ENCODE assay signal across 15 mouse cellular contexts in the genomic region with DNA sequence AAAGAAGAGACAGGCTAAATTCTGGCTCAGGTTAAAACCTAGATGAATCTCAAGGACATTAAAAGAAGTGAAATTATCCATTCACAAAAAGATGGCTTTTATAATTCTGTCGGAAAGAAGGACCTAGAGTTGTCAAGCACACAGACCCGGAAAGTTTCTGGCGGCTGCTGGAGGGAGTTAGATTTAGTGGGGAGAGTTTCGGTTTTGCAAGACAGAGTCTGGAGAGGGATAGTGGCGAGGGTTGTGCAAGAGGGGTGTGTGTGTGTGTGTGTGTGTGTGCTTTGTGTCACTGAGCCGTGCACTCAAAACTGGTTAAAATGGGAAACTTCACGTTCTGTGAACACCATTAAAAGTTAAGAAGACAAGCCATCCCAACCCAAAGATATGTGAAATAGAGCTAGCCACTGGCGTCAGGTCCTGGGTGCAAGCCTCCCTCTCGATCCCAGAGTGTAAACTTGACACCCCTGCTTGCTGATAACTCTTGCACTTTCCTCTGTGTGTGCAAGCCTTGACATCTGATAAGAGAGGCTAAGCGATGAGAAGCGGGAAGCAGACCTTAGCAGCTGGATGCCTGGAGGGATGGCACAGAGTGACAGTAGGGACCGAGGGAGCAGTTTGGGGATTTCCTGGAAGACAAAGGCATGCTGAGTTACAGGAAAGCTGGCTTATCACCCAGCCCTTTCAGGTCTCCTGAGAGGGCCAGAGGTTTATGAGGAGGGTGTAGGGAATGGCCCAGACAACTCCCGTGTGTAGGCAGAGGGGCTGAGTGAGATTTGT. TPM values are rescaled to one million over a fixed set of nuclear protein-coding genes. Genes with fewer than 3 reads are reported as not detected.
DNase-seq lines count a peak whose midpoint lies in the region; ATAC-seq and TF ChIP-seq lines count a peak whose summit lies in the region.
"Had no signal": no experiment of that assay in that cellular context is flagged by ENCODE, and none has a peak within 500 bp of the region (broad histone marks: within the 10 kb centered on the region; RNA-seq: fewer than 3 reads in every experiment).

No protein-coding gene starts in this region.

- no peaks in the 10 kb centered on the region for H3K27me3 ChIP-seq in lung, embryonic 14.5 days (ENCODE audit: insufficient read depth, low read length)
- H3K27me3 ChIP-seq: forebrain, embryonic 15.5 days; hindbrain, embryonic 12.5 days had no signal

- DNase-seq in adrenal gland, postnatal 10 days = peak; percentile 43
- DNase-seq in adrenal gland, postnatal 25 days = no peak
- DNase-seq in lung, adult 18-20 months = peak; percentile 40 to 69
- DNase-seq in lung, adult 2 months = no peak
- DNase-seq in lung, embryonic 14.5 days = no peak
- DNase-seq in cerebellum, postnatal 25 days = no peak
- no peak for DNase-seq in layer of hippocampus, postnatal 14 days (ENCODE audit: low spot score in 2 of 2)
- no peak for DNase-seq in left cerebral cortex, adult 11 months (ENCODE audit: low spot score)
- DNase-seq: adrenal gland, adult 2 months; cerebellum, adult 11 months; embryo, embryonic 11 days had no signal

- TF ChIP-seq CTCF in lung, adult 2 months (IDR thresholded peaks at IDR 0.05; ENCODE audit: insufficient read depth, low read length) = no peak
- no peak for TF ChIP-seq CTCF in lung, embryonic 14.5 days (IDR thresholded peaks at IDR 0.05; ENCODE audit: low read depth)

- 0 out of 2 replicates have a peak overlapping the region, but pooled peaks have one; percentile 8 for H3K27ac ChIP-seq in lung, embryonic 14.5 days (ENCODE audit: low read depth)
- H3K27ac ChIP-seq: forebrain, embryonic 15.5 days; hindbrain, embryonic 12.5 days had no signal

- H3K4me3 ChIP-seq in lung, adult 2 months (replicated peaks; ENCODE audit: extremely low read depth, low read depth, low read length) = no peak overlapping the region
- H3K4me3 ChIP-seq in lung, embryonic 14.5 days (ENCODE audit: low read depth, low read length) = no peak overlapping the region
- H3K4me3 ChIP-seq: forebrain, embryonic 15.5 days; hindbrain, embryonic 12.5 days had no signal

- no peak for TF ChIP-seq POLR2A in lung, adult 2 months (IDR thresholded peaks at IDR 0.05; ENCODE audit: borderline replicate concordance, extremely low read depth, low read depth, low read length)

- no peaks in the 10 kb centered on the region for H3K36me3 ChIP-seq in lung, embryonic 14.5 days (ENCODE audit: insufficient read depth)
- H3K36me3 ChIP-seq: forebrain, embryonic 15.5 days; hindbrain, embryonic 12.5 days had no signal

- 38% methylated on average over 13 of the region's 13 CpGs for WGBS in lung, adult 2 months
- 30% methylated on average over 13 of the region's 13 CpGs for WGBS in lung, embryonic 14.5 days

- H3K4me1 ChIP-seq in lung, adult 2 months (ENCODE audit: control insufficient read depth, insufficient read depth, low read length) = 0 out of 2 replicates have a peak, but pooled peaks cover 2% of the 10 kb centered on the region
- peaks cover under 1% of the 10 kb centered on the region; the same call in 1 of the 2 replicates for H3K4me1 ChIP-seq in lung, embryonic 14.5 days (ENCODE audit: insufficient read depth)
- H3K4me1 ChIP-seq: forebrain, embryonic 15.5 days had no signal

- H3K9me3 ChIP-seq in lung, embryonic 14.5 days (ENCODE audit: low read depth, low read length) = no peaks in the 10 kb centered on the region
- H3K9me3 ChIP-seq: forebrain, embryonic 15.5 days; hindbrain, embryonic 12.5 days had no signal

- ATAC-seq in lung, embryonic 14.5 days (ENCODE audit: insufficient read depth) = no peak
- ATAC-seq: forebrain, embryonic 15.5 days had no signal

- H3K4me2 ChIP-seq in lung, embryonic 14.5 days = no peak overlapping the region
- H3K4me2 ChIP-seq: forebrain, embryonic 15.5 days; hindbrain, embryonic 12.5 days had no signal

- no peak overlapping the region for H3K9ac ChIP-seq in lung, embryonic 14.5 days
- H3K9ac ChIP-seq: forebrain, embryonic 15.5 days; hindbrain, embryonic 12.5 days had no signal

RNA-seq across cellular contexts. Expression of a gene that starts 8.9 kb away (rescaled TPM):
- not detected for total RNA-seq in adrenal gland, postnatal 10 days (2021)
- total RNA-seq in adrenal gland, postnatal 25 days (2021) = not detected in 2 replicates
- not detected in 2 replicates for polyA plus RNA-seq in lung, adult 2 months (2012; rRNA removed)
- polyA plus RNA-seq in lung, embryonic 14.5 days (2014; fragmentation: Nextera tagmentation; extraction: Ambion mirVana) = not detected in 2 replicates
- total RNA-seq in layer of hippocampus, postnatal 14 days (2021) = not detected
- total RNA-seq: adrenal gland, adult 2 months; ES-E14 had no signal
- polyA plus RNA-seq: adrenal gland, adult 2 months; forebrain, embryonic 15.5 days; hindbrain, embryonic 12.5 days; small intestine, adult 2 months had no signal

RNA-seq across cellular contexts. Expression of a gene that starts 55.9 kb away (rescaled TPM):
- 10 to 100 TPM; 44.9 to 56.8 TPM for total RNA-seq in adrenal gland, postnatal 10 days (2021)
- total RNA-seq in adrenal gland, postnatal 25 days (2021) = 51.6 TPM in 2 replicates
- 163 and 173 TPM in 2 replicates for polyA plus RNA-seq in lung, adult 2 months (2012; rRNA removed)
- 29.7 and 31.3 TPM in 2 replicates for polyA plus RNA-seq in lung, embryonic 14.5 days (2014; fragmentation: Nextera tagmentation; extraction: Ambion mirVana)
- total RNA-seq in layer of hippocampus, postnatal 14 days (2021) = 100 to 1,000 TPM; 219 to 224 TPM

RNA-seq across cellular contexts. Expression of a gene that starts 56.4 kb away (rescaled TPM):
- 100 to 1,000 TPM; 131 to 137 TPM for total RNA-seq in adrenal gland, postnatal 10 days (2021)
- 101 and 124 TPM in 2 replicates for total RNA-seq in adrenal gland, postnatal 25 days (2021)
- polyA plus RNA-seq in lung, adult 2 months (2012; rRNA removed) = 131 and 171 TPM in 2 replicates
- 162 and 168 TPM in 2 replicates for polyA plus RNA-seq in lung, embryonic 14.5 days (2014; fragmentation: Nextera tagmentation; extraction: Ambion mirVana)
- total RNA-seq in layer of hippocampus, postnatal 14 days (2021) = 10 to 100 TPM; 36.4 to 43.5 TPM

Comparison
In these comparisons a context has a peak if more than half of its experiments do, and no peak if none do; other contexts are left out.
1. DNase-seq: peak in adrenal gland, postnatal 10 days (single experiment) and lung, adult 18-20 months (2 of 2); none in adrenal gland, postnatal 25 days (single experiment), lung, adult 2 months (single experiment), lung, embryonic 14.5 days (single experiment), cerebellum, postnatal 25 days (0 of 2), layer of hippocampus, postnatal 14 days (0 of 2) and left cerebral cortex, adult 11 months (single experiment).